Mouse (Mus musculus) frontal cortex, postnatal 14 days (tissue): ENCODE measurements around the gene Dpf1.

Experiments
- DNase-seq, 2 experiments: peaks; one replicate each; pipeline ENCODE4 v3.0.0; 2022; ENCODE audit warnings: low spot score in 2 of 2

The Dpf1 gene

GRCm38 (mm10) chr7:29340247-29340646 lies 36.5 kb downstream of the Dpf1 start:
- no peak for DNase-seq

DNA sequence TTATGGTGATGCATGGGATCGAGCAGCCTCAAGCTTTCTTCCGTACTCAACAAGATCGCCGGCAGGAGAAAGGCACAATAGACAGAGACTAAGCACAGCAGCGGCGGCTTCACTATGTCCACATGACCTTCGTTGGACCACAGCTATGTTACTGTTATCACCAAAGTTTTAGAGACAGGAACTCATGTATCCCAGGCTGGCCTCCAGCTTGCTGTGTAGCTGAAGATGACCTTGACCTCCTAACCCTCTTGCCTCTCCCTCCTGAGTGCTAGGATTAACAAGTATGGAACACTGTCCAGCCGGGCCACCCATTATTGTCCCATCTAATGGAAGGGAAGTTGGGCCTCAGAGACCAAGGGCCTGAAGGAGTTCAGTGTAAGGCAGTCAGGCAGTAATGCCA lies 37.1 kb downstream of the Dpf1 start:
- no peak for DNase-seq

DNA sequence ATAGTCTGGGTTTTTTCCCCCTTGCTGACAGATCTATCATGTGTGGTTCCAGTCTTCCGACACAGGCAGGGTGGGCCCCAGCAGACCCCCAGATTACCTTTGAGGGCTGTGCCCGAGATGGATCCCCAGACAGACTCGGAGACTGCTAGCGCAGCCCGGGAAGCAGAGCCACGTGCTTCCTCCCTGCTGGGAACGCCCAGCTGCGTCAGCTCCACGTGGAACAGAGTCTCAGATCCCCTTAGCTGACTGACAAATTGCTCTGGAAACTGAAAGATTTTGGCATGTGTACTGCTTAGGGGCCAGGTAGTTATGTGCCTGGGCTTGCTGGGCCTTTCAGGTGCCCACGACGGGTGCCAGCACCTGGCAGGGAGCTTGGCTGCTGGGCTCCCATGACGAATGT lies 38.0 kb downstream of the Dpf1 start:
- DNase-seq: peak in 1 of 2 experiments; percentile 36

- peak in 1 of 2 experiments; percentile 7 for DNase-seq
Observed at GRCm38 (mm10) chr7:29342489-29343092, 38.8 kb downstream of the Dpf1 start.

DNA sequence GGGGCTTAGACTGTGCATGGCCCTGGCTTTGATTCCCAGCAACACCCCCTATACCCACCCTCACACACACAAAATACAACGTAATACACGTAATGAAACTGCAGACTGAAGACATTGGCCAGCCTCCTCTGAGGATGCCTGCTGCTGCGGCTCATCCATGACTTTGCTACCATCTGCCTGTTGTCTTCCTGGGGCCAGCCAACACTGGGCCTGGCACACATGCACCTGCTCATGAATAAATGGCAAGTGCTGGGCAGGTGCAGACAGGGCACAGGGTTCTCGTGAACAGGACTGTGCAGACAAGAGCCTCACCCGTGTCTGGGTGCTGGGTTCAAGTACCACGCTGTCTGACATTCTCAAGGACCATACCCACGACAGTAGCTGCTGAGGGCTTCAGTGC lies 40.0 kb downstream of the Dpf1 start:
- peak in 1 of 2 experiments; percentile 4 for DNase-seq

DNA sequence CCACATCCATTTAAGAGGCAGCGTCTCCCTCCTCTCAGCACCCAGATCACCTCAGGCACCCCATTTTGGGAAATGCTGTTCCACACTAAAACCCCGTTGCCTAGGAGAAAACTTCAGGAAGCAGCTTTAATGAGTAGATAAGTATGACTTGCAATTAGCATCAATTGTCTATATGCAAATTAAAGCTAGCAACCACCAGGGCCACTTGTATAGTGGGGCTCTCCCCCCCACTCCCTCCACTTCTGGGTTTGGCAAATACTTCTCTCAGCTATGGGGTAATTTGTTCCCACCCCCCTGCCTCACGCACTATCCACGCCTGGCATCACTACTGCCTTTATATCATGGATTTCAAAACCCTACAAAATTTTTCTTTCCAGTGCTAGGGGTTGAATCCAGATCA lies 41.8 kb downstream of the Dpf1 start:
- DNase-seq: peak in 1 of 2 experiments; percentile 34

DNA sequence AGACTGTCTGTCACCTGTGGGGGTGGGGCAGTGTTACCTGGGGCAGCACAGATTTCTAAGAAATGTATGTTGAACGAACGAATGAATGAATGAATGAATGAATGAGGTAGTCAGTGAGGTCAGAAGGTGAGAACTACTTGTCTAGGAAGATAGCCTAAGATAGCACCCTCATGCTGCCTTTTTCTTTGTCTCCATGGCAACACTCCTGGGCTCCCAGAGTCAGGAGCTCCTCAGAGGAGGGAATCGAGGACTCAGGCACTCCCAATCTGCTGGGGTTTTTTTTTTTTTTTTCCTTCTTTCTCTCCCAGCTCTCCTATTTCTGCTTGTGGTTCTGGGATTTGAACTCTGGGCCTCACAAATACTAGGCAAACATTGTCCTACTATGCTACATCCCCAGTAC lies 42.5 kb downstream of the Dpf1 start:
- peak in 1 of 2 experiments; percentile 15 for DNase-seq

- no peak for DNase-seq
Observed at GRCm38 (mm10) chr7:29350489-29350888, 46.7 kb downstream of the Dpf1 start.

DNA sequence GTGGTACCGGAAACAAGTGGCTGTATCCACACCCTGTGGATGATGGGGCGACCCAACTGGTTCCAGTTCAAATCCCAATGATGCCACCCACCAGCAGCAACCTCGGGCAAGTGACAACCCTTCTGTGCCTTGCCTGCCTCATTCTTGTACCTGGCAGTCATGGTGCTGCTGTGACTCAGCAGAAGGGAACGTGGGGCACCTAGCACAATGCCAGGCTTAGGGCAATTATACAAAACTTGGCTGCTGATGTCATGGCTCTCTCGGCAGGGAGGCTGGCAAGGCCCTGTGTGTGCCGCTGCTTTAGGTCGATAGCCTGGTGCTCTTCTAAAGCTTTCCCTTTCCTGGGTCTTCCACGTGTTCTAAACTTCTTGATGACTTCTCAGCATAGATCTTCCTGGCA lies 48.5 kb downstream of the Dpf1 start:
- no peak for DNase-seq

DNA sequence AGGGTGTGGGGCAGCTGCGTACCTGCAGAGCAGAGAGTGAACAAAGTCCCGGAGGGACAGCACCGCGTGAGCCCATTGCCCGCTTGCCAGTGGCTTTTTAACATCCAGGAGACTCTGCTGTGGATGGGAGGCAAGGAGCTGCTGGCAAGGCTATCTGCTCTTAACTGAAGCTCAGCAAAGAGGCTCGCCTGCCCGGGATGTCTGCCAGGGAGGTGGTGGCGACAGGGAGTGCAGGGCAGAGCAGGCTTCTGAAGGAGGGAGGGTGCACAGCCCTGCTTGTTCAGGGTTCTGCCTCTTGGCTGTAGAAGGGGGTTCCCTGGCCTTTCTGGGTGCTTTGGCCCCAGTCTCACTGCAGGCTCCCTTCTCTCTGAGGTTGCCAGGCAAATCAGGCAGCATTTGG lies 50.4 kb downstream of the Dpf1 start:
- peak in 1 of 2 experiments; percentile 60 for DNase-seq

- no peak for DNase-seq
Observed at GRCm38 (mm10) chr7:29355406-29355805, 51.7 kb downstream of the Dpf1 start.

- no peak for DNase-seq
Observed at GRCm38 (mm10) chr7:29361497-29361896, 57.7 kb downstream of the Dpf1 start.

DNA sequence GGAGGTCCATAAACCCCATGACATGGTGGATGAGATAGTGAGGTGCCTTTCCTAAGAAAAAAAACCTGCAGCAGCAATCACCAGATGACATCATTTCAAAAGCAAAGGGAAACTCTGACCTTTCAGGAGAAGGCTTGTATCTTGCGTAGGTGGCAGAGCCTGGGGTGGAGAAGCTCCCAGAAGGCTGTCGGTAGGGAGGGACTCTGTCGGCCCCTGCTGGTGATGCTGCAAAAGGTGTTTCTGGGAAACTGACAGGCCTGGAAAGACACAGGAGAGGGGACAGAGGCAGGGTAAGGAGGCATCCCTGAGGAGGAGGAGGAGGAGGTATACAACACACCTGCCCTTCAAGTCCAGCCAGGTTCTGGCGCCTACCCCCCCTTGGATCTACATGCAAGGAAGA lies 60.3 kb downstream of the Dpf1 start:
- DNase-seq: peak in 1 of 2 experiments; percentile 48

- DNase-seq: peak in 1 of 2 experiments; percentile 50
Observed at GRCm38 (mm10) chr7:29367166-29368003, 63.6 kb downstream of the Dpf1 start.
